Mouse (Mus musculus) E14TG2a.4 (cell line): Measurements from ENCODE around the gene Agap1.

ENCODE experiments used
- CTCF ChIP-seq: conservative IDR thresholded peaks from 2 replicates; pipeline ENCODE4 v1.5.1; 2014; ENCODE audit warnings: low read length
- NANOG ChIP-seq: IDR thresholded peaks from 2 replicates; pipeline ENCODE4 v1.6.1; 2014; ENCODE audit warnings: borderline replicate concordance, low read length, mixed read lengths
- POU5F1 ChIP-seq: IDR thresholded peaks from 2 replicates; pipeline ENCODE4 v1.6.1; 2014; ENCODE audit warnings: low read length, borderline replicate concordance

GRCm38 (mm10) chr1:89553791-89554190, 99.2 kb downstream of the Agap1 start:
- no peak for TF ChIP-seq CTCF
- no peak for TF ChIP-seq NANOG
- no peak for TF ChIP-seq POU5F1
